Mouse (Mus musculus): Measurements from ENCODE around the gene Scn1a. TPM values are rescaled to one million over a fixed set of nuclear protein-coding genes. Genes with fewer than 3 reads are reported as not detected.
A peak's percentile ranks its signal among the peaks of the same experiment; 100 is the strongest.

Scn1a gene
- 10 to 100 TPM; 49.6 to 60.0 TPM for total RNA-seq (2021)
- long read RNA-seq, experiment 1, partial matches to known transcripts = 0 of 5 reads
- long read RNA-seq, experiment 1, other reads (novel, unspliced or antisense) = 5 of 5 reads
- long read RNA-seq, experiment 2, partial matches to known transcripts = 2 of 7 reads
- long read RNA-seq, experiment 2, other reads (novel, unspliced or antisense) = 5 of 7 reads

- DNase-seq (ENCODE audit: low spot score in 2 of 2) = no peak
Observed at GRCm38 (mm10) chr2:66440711-66441110, at the start of gene Scn1a. Gene Scn1a, minus strand, starts transcription at chr2:66440840.

- DNase-seq (ENCODE audit: low spot score in 2 of 2) = peak in 1 of 2 experiments; percentile 5
Observed at GRCm38 (mm10) chr2:66478395-66478794, 37.8 kb upstream of the Scn1a start.

GRCm38 (mm10) chr2:66473181-66473822 lies 32.7 kb upstream of the Scn1a start:
- peak in 1 of 2 experiments; percentile 65 for DNase-seq (ENCODE audit: low spot score in 2 of 2)

DNA sequence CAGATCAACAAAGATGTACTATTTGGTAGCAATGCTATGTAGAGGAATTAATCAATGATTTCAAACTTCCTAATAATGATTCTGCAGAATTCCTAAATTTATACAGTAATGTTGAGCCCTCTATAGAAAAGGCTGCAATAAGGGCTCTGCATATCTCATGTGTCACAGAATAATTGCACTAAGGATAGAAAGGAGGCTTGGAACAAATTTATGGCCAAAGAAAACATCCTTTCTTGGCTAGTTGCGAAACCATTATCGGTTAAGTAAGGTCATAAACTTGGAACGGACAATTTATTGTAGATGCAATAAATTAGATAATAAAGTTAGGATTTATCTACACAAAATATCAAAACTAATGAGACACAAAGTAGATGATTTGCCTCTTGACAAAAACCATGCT lies 24.8 kb upstream of the Scn1a start:
- DNase-seq (ENCODE audit: low spot score in 2 of 2) = no peak

- no peak for DNase-seq (ENCODE audit: low spot score in 2 of 2)
Observed at GRCm38 (mm10) chr2:66464874-66465458, 24.3 kb upstream of the Scn1a start.

- peak in 1 of 2 experiments; percentile 55 for DNase-seq (ENCODE audit: low spot score in 2 of 2)
Observed at GRCm38 (mm10) chr2:66463916-66464315, 23.3 kb upstream of the Scn1a start.

GRCm38 (mm10) chr2:66462458-66462857 lies 21.8 kb upstream of the Scn1a start:
- DNase-seq (ENCODE audit: low spot score in 2 of 2) = no peak

- peak in 1 of 2 experiments; percentile 15 for DNase-seq (ENCODE audit: low spot score in 2 of 2)
Observed at GRCm38 (mm10) chr2:66439764-66440471, 722 bp downstream of the Scn1a start.

- DNase-seq (ENCODE audit: low spot score in 2 of 2) = no peak
Observed at GRCm38 (mm10) chr2:66436286-66436685, 4.4 kb downstream of the Scn1a start.

DNA sequence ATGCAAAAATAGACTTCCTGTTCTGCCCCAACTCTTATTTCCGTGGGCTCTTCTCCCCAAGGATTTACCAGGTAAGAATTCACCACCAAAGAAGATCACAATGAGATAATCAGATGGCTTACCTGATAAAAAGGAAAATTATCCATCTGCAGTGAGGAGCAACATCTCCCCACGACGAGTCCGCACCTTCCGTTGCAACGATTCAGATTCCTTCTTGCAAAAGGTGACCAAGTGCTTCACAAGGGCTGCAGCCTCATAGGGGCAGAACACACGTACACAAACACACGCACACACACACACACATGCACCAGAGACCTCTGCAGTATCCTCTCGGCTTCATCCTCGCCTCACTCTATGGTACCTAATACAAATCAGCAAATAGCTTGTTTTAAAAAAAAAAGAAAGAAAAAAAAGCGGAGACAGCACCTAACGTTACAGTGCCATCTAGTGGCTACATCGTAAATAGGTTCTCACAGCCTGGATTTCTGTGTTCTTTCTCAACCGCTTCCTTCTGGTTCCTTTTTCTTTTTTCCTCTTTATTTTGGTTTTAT lies 30.8 kb downstream of the Scn1a start:
- peak; percentile 60 to 80 for DNase-seq (ENCODE audit: low spot score in 2 of 2)

DNA sequence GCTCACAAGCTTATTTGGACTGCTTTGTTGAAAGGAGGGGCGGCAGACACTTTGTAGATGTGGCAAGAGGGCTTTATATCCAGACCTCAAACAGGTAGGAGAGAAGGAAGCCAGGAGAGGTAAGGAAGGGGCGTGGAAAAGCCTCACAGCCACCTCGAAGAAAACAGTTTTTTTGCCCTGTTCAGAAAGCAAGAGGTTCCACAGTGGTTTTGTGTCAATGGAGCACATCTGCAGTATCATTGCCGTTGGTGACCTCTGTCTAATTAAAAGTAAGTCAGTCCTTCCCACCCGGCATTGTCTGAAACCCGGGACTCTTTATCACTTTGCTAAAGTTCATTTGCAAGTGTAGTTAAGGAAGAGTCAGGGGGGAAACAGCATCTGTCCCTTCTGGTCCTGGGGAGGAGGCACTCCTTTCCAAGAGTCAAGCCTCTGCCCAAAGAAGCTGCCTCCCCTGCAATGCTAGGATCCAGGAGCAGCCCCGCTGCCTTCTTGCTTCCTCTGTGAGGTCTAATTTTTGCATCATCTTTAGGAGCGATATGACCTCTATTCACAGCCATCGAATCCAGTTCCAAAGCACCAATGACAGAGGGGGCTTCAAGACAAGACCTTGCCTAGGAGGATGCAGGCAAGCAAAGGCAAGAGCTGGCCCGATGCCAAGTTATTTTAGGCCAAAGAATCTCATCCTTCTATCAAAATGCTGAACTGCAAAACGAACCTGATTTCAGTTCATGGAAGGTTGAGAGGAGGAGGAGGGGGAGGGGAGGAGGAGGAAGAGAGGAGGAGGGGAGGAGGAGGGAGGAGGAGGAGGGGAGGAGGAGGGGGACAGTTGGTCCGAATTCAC lies 31.5 kb downstream of the Scn1a start:
- DNase-seq (ENCODE audit: low spot score in 2 of 2) = peak; percentile 18 to 45

DNA sequence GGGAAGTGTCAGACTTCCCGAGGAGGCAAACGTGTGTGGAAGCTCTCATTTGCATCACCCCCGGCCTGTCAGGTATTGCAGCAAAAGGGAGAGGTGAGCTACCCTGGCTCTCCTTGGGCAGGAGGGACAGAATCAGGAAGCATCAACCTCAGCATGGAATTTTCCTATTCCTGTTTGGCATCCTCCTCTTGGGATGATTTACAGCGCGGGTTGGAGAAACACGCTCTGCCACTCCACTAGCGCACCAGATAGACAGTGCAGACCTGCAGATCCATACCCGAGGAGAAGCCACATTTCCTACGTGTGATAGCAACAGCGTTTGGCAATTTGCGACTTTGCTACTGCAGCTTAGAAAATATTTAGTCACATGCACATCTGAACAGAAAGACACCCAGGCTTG lies 32.2 kb downstream of the Scn1a start:
- peak; percentile 14 to 22 for DNase-seq (ENCODE audit: low spot score in 2 of 2)

- DNase-seq (ENCODE audit: low spot score in 2 of 2) = no peak
Observed at GRCm38 (mm10) chr2:66392586-66392985, 48.1 kb downstream of the Scn1a start.

DNA sequence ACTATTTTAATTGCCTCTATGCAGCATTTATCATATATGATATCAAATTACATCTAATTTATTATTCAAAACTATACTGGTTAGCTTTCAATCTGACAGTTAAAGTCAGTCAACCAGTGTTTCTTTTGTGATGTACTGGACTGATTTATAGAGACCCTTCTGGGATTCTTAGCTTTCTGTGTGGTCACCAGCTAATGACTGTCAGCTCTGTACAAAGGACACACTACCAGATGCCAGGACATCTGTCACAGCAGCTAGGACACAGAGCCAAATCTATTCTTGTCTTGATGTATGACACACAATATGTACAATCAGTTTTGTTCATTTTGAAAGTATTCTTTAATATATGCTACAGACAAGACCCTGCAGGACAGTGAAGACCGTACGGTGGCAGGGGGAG lies 72.7 kb downstream of the Scn1a start:
- DNase-seq (ENCODE audit: low spot score in 2 of 2) = no peak

DNA sequence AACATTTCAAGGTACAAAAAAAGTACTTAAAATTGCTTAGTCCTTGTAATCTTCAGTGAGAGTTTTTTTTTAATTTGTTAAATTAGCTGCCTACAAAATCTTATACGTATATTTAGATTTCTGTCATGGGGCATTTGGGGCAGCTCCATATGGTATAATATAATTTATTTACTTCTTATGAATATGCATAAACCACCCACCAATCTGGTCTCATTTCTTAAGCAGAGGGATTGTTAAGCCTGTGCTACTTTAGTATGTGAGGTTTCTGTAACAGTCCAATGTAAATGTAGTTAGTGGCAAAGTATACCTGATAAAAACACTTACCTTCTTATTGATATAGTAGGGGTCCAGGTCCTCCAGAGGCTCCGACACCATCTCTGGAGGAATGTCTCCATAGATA lies 90.0 kb downstream of the Scn1a start:
- DNase-seq (ENCODE audit: low spot score in 2 of 2) = no peak

DNA sequence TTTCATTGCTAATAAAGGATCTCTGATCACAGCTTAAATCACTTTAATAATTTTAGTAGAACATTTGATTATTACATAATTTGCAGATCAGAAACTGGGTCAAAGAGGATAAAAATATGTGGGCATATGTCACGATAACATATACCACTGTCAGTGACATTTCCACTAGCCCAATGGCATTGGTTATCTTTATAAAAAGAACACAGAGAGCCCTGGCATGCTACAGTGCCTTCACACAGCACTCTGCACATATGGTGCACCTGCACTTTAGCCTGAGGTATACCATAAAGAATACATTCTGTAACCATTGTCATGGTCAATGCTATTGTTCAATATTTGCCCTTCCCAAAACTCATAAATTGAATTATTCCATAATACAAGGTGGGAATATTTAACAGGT lies 94.0 kb downstream of the Scn1a start:
- no peak for DNase-seq (ENCODE audit: low spot score in 2 of 2)

DNA sequence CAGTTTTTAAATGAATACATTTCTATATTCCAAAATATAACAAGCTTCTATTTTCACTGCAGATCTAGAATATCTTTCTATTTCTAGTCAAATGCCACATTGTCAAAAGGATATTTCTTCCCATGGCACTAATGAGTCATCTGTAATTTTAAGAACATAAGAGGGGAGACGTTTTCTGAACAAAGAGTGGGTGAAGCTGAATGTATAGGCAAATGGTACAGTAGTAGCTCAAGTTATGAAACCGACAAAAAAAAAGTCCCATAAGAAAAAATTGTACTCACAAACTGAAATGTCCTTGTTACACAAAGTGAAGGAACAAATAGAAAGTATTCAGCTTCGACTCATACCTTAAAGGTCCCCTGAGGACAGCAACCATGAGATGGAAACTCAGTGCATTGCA lies 94.5 kb downstream of the Scn1a start:
- no peak for DNase-seq (ENCODE audit: low spot score in 2 of 2)

DNA sequence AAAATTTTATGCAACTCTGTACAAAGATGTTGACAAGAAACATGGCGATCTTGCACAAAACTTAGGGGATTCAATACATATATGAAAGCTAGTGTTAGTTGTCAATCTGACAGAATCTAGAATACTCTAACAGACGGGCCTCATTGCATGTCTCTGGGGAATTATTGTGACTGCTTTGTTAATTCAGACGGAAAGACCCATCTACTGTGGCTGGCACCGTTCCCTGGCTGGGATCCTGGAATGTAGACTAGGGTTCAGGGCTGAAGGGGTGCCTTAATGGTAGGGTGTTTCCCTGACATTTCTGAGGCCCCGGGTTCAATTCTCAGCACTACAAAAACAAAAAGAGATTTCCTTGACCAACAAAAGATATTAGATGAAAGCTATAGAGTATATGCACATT lies 103.2 kb downstream of the Scn1a start:
- DNase-seq (ENCODE audit: low spot score in 2 of 2) = no peak

DNA sequence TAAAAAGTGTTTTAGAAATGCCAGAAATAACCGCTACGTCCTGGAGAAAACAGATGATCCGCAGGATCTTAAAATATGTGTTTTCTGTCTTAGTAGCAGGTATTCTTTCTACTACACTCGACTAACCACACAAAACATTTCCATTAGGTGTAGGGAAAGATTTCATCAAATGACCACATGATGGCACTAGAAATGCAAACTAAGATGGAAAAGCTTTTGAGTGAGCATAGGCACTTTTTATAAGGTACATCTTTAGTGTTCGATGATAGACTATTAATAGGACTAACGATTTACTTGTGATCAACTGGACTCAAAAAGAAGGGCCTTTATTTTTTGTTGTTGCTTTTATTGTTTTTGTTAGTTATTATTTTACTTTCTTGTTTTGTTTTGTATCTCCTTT lies 104.2 kb downstream of the Scn1a start:
- peak in 1 of 2 experiments; percentile 24 for DNase-seq (ENCODE audit: low spot score in 2 of 2)

GRCm38 (mm10) chr2:66272551-66272950 lies 168.1 kb downstream of the Scn1a start:
- no peak for DNase-seq (ENCODE audit: low spot score in 2 of 2)

All from layer of hippocampus, postnatal 14 days (tissue).